Mouse (Mus musculus): ENCODE data around the gene Hipk2. TPM values are rescaled to one million over a fixed set of nuclear protein-coding genes. Genes with fewer than 3 reads are reported as not detected.

The Hipk2 gene
- polyA plus RNA-seq, 2 experiments: 11.9 to 12.3 TPM

DNA sequence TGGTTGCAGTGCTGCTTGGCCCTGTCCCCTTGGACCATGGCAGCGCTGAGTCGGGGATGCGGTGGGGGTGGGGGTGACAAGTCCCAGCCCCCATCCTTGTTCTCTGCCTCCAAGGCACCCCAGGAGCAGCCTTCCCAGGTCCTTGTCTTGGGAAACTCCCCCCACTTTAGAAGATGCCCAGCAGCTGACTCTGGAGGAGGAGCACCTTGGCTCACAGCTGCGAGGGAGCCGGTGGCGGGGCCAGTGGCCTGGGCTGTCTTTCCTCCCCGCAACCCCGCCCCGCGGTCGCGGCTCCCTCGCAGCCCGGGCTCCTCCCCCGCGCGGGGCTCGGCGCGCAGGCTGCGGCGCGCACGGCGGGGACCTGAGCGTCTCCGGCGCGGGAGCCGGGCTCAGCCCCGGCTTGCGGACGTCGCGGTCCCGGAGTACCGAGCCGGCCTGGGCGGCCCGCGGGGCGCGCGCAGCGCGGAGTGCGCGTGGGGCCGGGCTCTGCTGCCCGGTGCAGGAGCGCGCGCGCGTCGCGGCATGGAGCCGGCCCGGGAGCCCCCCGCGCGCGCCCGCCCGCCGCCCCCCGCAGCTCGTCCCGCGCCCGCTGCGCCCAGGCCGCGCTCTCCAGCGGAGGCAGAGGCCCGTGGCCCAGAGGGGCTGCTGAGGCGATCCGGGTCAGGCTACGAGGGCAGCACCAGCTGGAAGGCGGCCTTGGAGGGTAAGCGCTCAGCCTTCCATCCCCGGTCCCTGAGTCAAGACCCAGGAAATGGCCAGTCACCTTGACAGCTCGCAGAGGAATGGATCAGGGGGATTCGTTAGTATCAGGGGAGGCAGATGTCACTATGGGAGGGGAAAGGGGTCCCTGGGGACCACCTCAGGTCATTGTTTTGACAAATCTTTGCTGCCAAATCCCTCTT lies 213.0 kb downstream of the Hipk2 start, which contains the start of gene Clec2l:
Clec2l (plus strand) TSS at position 356 of the 902 bp plus-strand sequence.
- ATAC-seq (ENCODE audit: low FRiP score, low read depth) (peak; percentile 85), DNase-seq (ENCODE audit: low spot score) (no peak)
- Histone ChIP-seq H3K4me3 (replicated peaks; ENCODE audit: low read length) (peak within 1 kb of the TSS; percentile 53), H3K36me3 (ENCODE audit: control insufficient read depth, insufficient read depth, low read length) (no peaks in the 10 kb centered on the region), H3K27ac (replicated peaks; ENCODE audit: low read depth, low read length) (no peak within 1 kb of the TSS), H3K27me3 (ENCODE audit: control insufficient read depth, insufficient read depth, low read length) (peaks cover 11% of the 10 kb centered on the region; the same call in 1 of the 2 replicates), H3K4me1 (ENCODE audit: control insufficient read depth, insufficient read depth, low read length) (no peaks in the 10 kb centered on the region), H3K9me3 (ENCODE audit: control insufficient read depth, low read length) (no peaks in the 10 kb centered on the region), H3K4me2 (replicated peaks; ENCODE audit: low read depth, low read length, severe bottlenecking) (peak within 1 kb of the TSS; percentile 89), H3K9ac (ENCODE audit: low read depth, low read length, severe bottlenecking) (peak within 1 kb of the TSS; percentile 67)
- 0% methylated on average over 33 of the region's 84 CpGs for WGBS
- no peak for TF ChIP-seq POLR2A (IDR thresholded peaks at IDR 0.05; ENCODE audit: borderline replicate concordance, extremely low read depth, insufficient read depth, insufficient read length)

- H3K9ac ChIP-seq (ENCODE audit: low read depth, low read length, severe bottlenecking): no peak overlapping the region
- H3K4me3 ChIP-seq (replicated peaks; ENCODE audit: low read length): no peak overlapping the region
- no peak overlapping the region for H3K27ac ChIP-seq (replicated peaks; ENCODE audit: low read depth, low read length)
- no peak for ATAC-seq (ENCODE audit: low FRiP score, low read depth)
- TF ChIP-seq POLR2A (IDR thresholded peaks at IDR 0.05; ENCODE audit: borderline replicate concordance, extremely low read depth, insufficient read depth, insufficient read length): no peak
- 63% methylated on average over 4 of the region's 4 CpGs for WGBS
- H3K9me3 ChIP-seq (ENCODE audit: control insufficient read depth, low read length): no peaks in the 10 kb centered on the region
- H3K36me3 ChIP-seq (ENCODE audit: control insufficient read depth, insufficient read depth, low read length): no peaks in the 10 kb centered on the region
- no peaks in the 10 kb centered on the region for H3K4me1 ChIP-seq (ENCODE audit: control insufficient read depth, insufficient read depth, low read length)
- no peak for DNase-seq (ENCODE audit: low spot score)
- H3K4me2 ChIP-seq (replicated peaks; ENCODE audit: low read depth, low read length, severe bottlenecking): no peak overlapping the region
- H3K27me3 ChIP-seq (ENCODE audit: control insufficient read depth, insufficient read depth, low read length): peaks cover 11% of the 10 kb centered on the region; the same call in 1 of the 2 replicates
Observed at GRCm38 (mm10) chr6:38661626-38662025, 214.3 kb downstream of the Hipk2 start.

- no peak for TF ChIP-seq POLR2A (IDR thresholded peaks at IDR 0.05; ENCODE audit: borderline replicate concordance, extremely low read depth, insufficient read depth, insufficient read length)
- peak; percentile 63; the same call in 1 of the 2 replicates for ATAC-seq (ENCODE audit: low FRiP score, low read depth)
Observed at GRCm38 (mm10) chr6:38650263-38650937, 225.6 kb downstream of the Hipk2 start.

DNA sequence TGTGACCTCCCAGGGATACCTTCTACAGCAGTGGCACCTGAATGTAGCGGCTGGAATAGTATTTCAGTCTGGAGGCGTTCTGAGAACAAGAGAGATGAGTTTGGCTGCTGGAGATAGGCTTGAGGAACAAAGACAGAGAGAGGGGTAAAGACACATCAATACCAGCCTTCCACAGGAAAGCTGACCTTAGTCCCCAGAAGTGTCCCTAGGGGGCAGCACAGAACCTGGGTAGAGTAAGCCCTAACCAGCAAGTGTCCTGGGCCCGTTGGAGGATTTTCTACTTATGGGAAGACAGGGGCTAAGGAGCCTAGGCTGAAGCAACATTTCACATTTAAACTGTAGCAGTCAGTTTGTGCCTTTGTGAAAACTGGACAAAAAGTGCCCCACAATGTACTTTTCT lies 226.4 kb downstream of the Hipk2 start:
- WGBS: 64% methylated on average over 3 of the region's 3 CpGs
- Histone ChIP-seq H3K9me3 (ENCODE audit: control insufficient read depth, low read length) (no peaks in the 10 kb centered on the region), H3K4me1 (ENCODE audit: control insufficient read depth, insufficient read depth, low read length) (no peaks in the 10 kb centered on the region), H3K4me3 (replicated peaks; ENCODE audit: low read length) (no peak overlapping the region), H3K27ac (replicated peaks; ENCODE audit: low read depth, low read length) (no peak overlapping the region), H3K4me2 (replicated peaks; ENCODE audit: low read depth, low read length, severe bottlenecking) (no peak overlapping the region), H3K36me3 (ENCODE audit: control insufficient read depth, insufficient read depth, low read length) (no peaks in the 10 kb centered on the region), H3K27me3 (ENCODE audit: control insufficient read depth, insufficient read depth, low read length) (no peaks in the 10 kb centered on the region), H3K9ac (ENCODE audit: low read depth, low read length, severe bottlenecking) (no peak overlapping the region)
- DNase-seq (ENCODE audit: low spot score) (no peak), ATAC-seq (ENCODE audit: low FRiP score, low read depth) (no peak)
- no peak for TF ChIP-seq POLR2A (IDR thresholded peaks at IDR 0.05; ENCODE audit: borderline replicate concordance, extremely low read depth, insufficient read depth, insufficient read length)

More at GRCm38 (mm10) chr6:38650263-38650937, 225.6 kb downstream of the Hipk2 start:
- Histone ChIP-seq H3K4me3 (replicated peaks; ENCODE audit: low read length) (no peak overlapping the region), H3K4me2 (replicated peaks; ENCODE audit: low read depth, low read length, severe bottlenecking) (no peak overlapping the region), H3K9me3 (ENCODE audit: control insufficient read depth, low read length) (no peaks in the 10 kb centered on the region), H3K27ac (replicated peaks; ENCODE audit: low read depth, low read length) (no peak overlapping the region), H3K9ac (ENCODE audit: low read depth, low read length, severe bottlenecking) (no peak overlapping the region), H3K36me3 (ENCODE audit: control insufficient read depth, insufficient read depth, low read length) (no peaks in the 10 kb centered on the region), H3K27me3 (ENCODE audit: control insufficient read depth, insufficient read depth, low read length) (no peaks in the 10 kb centered on the region), H3K4me1 (ENCODE audit: control insufficient read depth, insufficient read depth, low read length) (no peaks in the 10 kb centered on the region)
- WGBS: 39% methylated on average over 14 of the region's 14 CpGs
- DNase-seq (ENCODE audit: low spot score): peak; percentile 64

Other genes starting within 250 kb of the Hipk2 start
- gene Klrg2, start 238.9 kb downstream of the Hipk2 start, polyA plus RNA-seq (2012; rRNA removed): 1.3 and 1.5 TPM in 2 replicates
- 1.1 and 2.1 TPM in 2 replicates for gene Klrg2, start 238.9 kb downstream of the Hipk2 start, polyA plus RNA-seq (2014; fragmentation: Nextera tagmentation; extraction: Ambion mirVana)
- 16.1 and 18.2 TPM in 2 replicates for gene Clec2l, start 213.1 kb downstream of the Hipk2 start, polyA plus RNA-seq (2012; rRNA removed)
- 6.3 and 11.7 TPM in 2 replicates for gene Clec2l, start 213.1 kb downstream of the Hipk2 start, polyA plus RNA-seq (2014; fragmentation: Nextera tagmentation; extraction: Ambion mirVana)
- 1.8 and 3.4 TPM in 2 replicates for gene Tbxas1, start 761 bp downstream of the Hipk2 start, polyA plus RNA-seq (2012; rRNA removed)
- gene Tbxas1, start 761 bp downstream of the Hipk2 start, polyA plus RNA-seq (2014; fragmentation: Nextera tagmentation; extraction: Ambion mirVana): 2.6 and 3.2 TPM in 2 replicates
- gene Parp12, start 242.2 kb upstream of the Hipk2 start, polyA plus RNA-seq (2012; rRNA removed): 18.5 and 19.3 TPM in 2 replicates
- 8.6 and 11.9 TPM in 2 replicates for gene Parp12, start 242.2 kb upstream of the Hipk2 start, polyA plus RNA-seq (2014; fragmentation: Nextera tagmentation; extraction: Ambion mirVana)

Measured in limb, embryonic 14.5 days (tissue).